Mouse (Mus musculus): Measurements from ENCODE around the gene Tbxa2r.

Tbxa2r gene

DNA sequence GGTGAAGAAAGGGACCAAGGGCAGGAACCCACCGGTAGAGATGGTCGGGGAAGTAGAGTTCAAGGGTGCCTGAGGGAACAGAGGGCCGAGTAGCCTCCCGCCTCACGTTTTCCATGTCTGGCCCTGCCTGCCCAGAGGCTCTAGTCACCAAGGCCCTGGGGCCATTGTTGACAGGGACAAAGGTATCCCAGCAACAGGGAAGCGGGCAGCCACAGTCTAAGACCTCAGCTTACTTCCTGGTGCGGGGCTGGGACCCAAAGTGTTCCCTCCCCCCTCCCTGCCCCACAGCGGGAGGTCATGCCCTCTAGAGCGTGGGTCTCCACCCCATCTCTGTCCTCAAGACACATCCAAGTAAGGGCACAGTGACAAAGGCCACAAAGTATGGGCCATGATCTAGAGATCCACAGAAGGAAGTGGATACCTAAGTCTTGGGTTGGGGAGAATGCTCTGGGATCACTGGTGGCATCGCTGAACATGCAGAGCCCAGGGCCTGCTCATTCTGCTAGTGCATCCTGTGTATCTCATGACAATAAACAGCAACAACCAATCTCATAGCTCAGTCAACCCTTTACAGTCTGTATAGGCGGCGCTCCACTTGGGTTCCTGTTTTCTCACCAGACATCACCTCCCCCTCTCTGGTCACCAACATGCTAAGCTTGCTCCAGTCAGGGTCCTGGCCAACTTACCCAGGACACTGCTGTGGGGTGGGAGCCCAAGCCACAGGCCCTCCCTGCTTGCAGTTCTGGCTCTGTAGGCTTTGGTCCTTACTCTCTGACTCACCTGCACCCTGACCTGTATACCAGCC lies 37.3 kb downstream of the Tbxa2r start, which contains the start of gene 4930404N11Rik:
Gene 4930404N11Rik (minus strand): TSS at position 145 of the 805 bp plus-strand sequence.
- no peak for DNase-seq (ENCODE audit: inconsistent ontology term)

DNA sequence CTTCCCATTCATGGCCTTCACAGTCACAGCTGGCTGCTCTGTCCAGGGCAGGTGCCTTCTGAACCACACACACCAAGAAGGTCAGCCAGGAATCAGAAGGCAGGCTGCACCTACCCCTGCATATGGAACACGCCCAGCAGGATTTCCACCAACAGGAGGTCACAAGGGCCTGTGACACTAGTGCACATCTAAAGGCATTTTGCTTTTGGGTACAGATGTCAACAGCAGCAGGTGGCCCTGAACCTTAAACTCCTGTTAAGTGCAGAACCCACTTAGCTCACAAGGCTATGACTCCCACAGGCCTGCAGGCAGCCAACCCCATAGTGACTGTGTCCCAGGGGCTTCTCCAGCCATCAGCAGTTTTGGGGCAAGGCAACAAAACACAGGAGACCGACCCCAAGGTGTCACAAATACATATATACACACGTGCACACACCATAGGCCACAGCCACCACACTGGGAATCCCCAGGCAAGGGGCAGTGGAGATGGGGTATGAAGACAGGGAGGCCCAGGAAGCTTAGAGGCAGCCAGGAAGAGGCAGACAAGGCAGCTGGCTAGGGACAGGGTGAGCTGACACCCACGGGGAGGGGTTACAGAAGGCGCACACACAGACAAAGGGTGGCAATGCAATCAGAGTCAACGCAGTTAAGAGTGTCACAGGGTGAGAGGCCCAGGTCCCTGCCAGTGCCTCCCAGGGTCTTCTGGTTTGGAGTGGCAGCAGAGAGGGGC lies 38.1 kb downstream of the Tbxa2r start:
- no peak for DNase-seq (ENCODE audit: inconsistent ontology term)

DNA sequence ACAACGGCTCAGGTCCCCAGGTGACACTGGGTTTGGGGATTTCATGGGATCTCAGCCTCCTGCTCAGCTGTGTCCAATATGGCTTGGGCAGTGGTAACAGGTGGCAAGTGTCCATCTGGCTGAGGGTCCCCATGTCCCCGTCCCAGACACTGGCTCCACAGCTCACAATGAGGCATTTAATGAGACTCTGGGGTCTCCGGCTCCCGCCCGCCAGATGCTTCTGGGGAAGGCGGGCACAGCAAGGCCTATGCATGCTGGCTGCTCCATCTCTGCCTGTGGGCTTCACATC lies 38.6 kb downstream of the Tbxa2r start:
- no peak for DNase-seq (ENCODE audit: inconsistent ontology term)

DNA sequence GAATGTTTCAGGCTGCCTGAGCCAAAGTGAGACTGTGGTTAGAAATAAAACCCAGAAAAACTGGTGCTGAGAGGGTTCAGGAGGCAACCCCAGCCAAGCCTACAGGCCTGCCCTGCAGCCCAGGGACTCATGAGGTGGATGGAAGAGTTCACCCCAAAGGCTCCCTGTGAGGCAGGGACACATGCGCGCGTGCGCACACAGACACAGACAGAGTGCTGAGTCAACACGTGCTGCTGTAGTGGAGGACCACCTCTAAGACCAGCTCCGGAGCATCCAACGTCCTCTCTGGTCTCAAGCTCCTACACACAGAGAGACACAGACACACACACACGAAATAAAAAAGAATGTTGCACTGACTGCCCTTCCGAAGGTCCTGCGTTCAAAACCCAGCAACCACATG lies 46.8 kb downstream of the Tbxa2r start:
- no peak for DNase-seq (ENCODE audit: inconsistent ontology term)

DNA sequence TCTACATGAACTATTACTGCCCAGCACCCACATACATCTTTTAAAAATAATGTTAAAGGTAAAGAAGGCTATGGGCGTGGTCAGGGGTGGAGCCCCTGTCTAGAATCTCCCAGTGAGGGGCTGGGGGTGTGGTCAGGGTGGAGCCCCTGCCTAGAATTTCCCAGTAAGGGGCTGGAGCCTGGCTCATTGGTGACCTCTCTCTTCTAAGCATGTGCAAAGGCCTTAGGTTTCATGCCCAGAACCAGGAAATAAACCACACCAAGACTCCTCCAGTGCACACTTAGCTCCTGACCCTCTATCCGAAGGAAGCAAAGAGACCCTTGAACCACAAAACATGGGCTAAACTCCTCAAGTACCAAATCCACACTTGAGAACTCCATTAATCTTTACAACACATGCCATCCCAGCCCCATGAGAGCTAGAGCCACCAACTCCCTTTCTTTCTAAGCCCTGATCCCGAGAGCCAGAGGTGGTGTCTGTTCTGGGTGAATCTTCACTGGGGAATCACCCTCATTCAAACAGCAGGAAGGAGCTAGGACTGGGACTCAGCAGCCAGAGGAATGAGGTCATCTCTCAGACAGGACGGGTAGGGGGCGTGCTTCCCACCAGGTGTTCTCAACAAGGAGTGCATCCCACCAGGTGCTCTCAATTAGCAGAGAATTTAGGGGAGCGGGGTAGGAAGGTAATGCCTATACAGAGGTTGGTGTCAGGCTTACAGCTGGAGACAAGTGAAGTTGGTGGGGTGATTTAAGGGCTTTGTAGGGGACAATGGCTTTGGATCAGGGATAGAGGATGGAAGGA lies 48.2 kb downstream of the Tbxa2r start:
- DNase-seq (ENCODE audit: inconsistent ontology term) = no peak

DNA sequence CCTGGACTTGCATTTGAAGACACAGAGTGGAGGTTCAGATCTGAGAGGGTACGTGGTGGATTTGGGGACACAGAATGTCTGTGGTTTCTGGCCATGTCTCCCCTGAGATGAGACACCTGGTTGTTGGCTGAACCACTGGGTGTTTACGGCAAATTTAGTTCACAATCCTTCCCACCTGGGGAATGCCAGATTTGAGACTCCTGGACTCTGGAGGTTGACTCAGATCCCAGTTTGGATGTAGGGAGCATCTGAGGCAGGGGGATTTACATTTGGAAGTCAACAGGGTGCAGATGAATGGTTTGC lies 48.8 kb downstream of the Tbxa2r start:
- DNase-seq (ENCODE audit: inconsistent ontology term) = no peak

DNA sequence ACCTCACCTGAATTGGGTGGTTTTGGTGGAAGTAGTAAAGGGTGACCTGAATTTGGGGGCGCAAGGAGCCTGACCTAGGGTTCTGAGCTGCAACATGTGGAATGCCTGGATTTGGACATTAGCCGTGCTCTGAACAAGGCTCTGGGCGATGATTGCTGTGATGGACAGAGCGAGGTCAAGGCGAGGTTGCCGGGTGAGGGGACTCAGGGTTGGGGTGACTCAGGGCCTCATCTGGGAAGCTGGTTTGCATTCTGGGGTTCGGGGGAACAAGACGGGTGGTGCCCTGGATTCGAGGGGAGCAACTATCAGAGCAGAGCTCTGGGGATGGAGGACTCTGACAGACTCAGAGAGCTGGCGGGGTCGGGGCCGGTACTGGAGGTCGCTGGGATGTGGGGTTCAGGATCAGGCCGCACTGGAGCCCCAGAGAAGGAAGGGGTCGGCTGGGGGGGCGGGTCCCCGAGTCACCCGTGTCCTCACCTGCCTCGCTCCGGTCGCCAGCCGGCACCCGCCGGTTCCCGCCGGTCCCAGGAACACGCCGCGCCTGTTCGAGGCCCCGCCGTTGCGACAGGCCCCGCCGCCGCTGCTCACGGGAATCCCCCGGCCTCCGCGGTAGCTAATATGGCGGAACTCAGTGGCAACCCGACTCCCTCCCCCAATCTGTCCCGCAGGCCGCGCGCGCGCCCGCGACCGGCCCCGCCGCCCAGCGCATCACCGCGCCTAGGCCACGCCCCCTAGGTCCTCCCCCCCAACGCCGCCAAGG lies 49.4 kb downstream of the Tbxa2r start, which contains the start of gene Fzr1:
Gene Fzr1 (minus strand): TSS at position 724 of the 760 bp plus-strand sequence.
- no peak for DNase-seq (ENCODE audit: inconsistent ontology term)

DNA sequence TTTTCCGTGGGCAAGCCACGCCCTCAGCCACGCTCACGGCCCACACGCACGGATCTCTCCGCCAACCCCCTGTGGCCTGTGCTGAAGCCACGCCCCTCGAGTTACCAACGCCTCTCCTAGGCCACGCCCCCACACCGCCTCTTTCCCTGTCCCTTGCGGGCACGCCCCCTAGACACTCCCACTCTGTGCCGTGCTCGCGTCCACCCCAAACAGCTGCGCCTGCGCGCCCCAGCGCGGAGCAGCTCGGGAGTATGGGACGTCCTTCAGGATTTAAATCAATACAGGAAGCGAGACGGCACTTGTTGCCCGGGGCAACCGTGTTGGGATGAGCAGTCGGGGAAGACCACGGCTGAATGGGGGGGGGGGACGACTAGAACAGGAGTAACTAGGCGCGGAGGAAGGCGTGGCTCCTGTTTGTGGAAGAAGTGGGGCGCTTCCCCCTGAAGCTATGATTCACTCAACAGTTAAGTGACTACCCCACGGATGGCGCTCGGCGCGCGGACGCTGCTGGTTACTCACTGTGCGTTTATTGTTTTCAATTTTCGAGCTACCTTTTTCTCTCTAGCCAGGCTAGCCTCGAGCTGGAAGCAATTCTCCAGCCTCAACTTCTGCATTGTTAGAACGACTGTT lies 50.1 kb downstream of the Tbxa2r start:
- peak; percentile 100 for DNase-seq (ENCODE audit: inconsistent ontology term)

DNA sequence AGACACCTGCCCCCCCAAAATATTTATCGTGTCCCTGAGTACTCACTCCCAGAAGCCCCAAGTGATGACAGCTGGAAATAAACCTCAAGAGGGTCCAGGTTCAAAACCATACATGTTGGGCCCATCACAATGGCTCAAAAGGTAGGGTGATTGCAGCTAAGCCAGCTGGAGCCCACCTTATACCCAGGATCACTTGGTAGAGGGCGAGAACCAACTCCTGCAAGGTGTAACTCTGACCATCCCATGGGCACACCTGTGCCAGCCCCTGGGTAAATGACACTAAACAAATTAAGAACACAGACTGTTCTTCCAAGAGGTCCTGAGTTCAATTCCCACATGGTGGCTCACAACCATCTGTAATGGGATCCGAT lies 50.6 kb downstream of the Tbxa2r start:
- no peak for DNase-seq (ENCODE audit: inconsistent ontology term)

DNA sequence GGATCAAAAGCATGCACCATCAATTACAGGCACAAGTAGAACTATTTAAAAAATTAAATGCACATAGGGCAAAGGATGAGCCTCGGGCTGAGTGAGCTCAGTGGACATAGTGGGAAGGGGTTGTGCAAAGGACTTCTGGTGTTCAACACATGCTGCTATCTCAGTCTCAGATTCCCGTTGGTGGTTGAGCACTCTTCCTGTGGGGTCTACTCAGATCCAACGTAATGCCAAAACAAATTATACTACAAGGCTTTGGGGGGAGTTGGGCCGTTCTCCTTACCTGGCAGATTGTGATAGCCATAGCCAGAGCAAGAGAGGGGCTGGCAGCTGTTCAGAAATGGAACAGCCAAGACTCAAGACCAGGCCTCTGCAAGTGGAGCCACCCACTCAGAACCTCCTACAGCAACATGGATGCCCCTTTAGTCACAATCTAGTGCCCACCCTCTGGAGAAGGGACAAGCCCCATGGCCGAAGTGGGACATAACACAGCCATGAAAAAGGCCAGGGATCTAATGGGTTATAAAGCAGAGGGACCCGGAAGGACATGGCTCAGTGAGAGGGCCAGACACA lies 51.4 kb downstream of the Tbxa2r start:
- no peak for DNase-seq (ENCODE audit: inconsistent ontology term)

DNA sequence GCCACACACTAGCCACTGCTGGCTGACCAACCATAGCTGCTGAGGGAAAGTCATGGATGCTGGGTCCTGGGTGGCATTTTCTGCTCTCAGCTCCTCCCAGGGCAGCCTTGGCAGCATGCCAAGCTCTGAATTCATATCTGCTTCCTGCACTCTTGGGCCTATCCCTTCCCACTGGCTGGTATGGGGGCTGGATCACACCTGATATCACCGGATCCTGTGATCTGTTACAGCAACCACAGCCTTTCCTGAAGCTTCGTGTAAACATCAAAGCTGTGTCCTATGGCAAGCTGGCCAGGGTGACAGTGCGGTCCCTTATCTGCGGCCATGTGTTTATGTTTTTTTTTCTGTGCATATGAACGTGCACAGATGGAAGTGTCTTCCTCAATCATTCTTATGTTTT lies 53.5 kb downstream of the Tbxa2r start:
- DNase-seq (ENCODE audit: inconsistent ontology term) = no peak

DNA sequence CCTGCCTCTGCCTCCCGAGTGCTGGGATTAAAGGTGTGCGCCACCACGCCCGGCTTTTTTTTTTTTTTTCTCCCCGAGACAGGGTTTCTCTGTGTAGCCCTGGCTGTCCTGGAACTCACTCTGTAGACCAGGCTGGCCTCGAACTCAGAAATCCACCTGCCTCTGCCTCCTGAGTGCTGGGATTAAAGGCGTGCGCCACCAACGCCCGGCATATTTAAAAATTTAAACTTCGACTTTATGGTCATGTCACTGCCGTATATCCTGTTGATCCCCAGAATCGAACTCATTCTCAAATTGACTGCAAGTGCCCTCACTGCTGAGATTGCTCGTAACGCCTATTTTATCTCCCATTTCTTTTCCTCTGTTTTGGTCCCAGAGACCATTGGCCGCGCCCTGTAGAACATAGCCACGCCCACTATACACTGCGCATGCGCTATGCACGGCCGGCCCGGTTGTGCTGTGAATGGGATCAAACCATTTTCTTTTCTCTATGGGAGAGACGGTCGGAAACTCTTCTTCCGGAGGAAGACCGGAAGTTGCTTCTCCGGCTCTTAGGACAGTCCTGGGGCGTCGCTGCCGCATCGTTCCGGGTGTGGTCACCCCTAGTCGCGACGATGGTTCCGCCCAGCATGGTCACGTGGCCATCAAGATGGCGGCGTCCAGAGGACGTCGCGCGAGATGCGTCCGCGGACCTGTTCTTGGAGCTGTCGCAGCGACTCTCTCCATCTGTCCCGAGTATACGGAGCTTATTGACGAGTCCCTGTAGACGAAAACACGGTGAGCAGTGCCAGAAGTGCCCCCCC lies 55.5 kb downstream of the Tbxa2r start, which contains the start of the genes Dohh and Gm48551:
Gene Dohh (plus strand): TSS at position 627 of the 803 bp plus-strand sequence.
Gene Gm48551 (plus strand): TSS at position 665 of the 803 bp plus-strand sequence.
- peak; percentile 98 for DNase-seq (ENCODE audit: inconsistent ontology term)

DNA sequence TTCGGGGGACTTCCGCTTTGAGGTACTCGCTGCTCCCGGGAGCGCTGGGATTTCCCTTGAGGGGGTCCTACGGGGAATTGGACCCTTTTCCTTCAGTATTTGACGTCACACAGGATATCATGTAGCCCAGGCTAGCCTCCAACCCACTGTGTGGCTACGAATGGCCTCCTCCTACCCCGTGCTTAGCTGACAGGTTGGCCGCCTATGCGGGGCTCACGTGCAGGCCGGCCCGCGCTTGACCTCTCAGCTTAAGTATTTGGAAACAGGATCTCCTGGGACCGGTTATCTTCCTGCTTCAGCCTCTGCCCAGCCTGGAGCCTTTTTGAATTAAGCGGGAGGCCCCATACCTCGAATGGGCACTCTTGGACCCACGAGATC lies 56.1 kb downstream of the Tbxa2r start:
- no peak for DNase-seq (ENCODE audit: inconsistent ontology term)

Data from Muller cell, postnatal 12 days (primary cell).